Mouse (Mus musculus) left cerebral cortex, postnatal 4 days (tissue): ENCODE measurements around the gene Hs3st4. TPM values are rescaled to one million over a fixed set of nuclear protein-coding genes. Genes with fewer than 3 reads are reported as not detected.

Experiments used
- DNase-seq: peaks from one replicate; pipeline ENCODE4 v3.0.0-alpha.2; 2022
- intact Hi-C: fragments of 180-260 bp; cut with DNase I; formaldehyde crosslinking; loops from one replicate; pipeline ENCODE4 v1.15.1; 2025
- total RNA-seq, 2 experiments: library from RNA; stranded (reverse); gene quantifications; 2 replicates each; pipeline ENCODE4 v1.2.3; 2021

Hs3st4 gene
- total RNA-seq, 2 experiments from 2014 or later: 48.9 to 52.0 TPM

DNA sequence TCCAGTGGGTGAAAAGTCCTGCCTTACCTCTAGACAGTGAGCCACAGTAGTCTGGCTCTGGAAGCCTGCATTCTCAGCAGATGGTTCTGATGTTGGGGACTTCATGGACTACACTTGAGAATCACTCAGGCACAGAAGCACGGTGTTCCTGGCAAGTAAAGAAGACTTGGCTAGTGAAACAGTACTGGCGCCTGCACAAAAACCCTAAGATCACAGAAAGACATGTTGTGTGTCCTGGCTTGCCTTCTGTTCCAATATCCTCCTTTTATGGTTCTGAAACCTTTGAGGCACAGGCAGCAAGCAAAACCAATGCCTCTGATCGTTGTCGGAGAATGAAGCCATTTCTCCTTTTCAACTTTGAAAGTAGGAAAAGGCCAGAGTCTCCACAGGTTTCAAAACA is 336.8 kb downstream of the Hs3st4 start:
- intact Hi-C loops: no loop called here
- peak; percentile 56 for DNase-seq

- intact Hi-C loops: no loop called here
- no peak for DNase-seq
Observed at GRCm38 (mm10) chr7:124335635-124336034, 353.0 kb downstream of the Hs3st4 start.

GRCm38 (mm10) chr7:124341510-124341909 is 358.8 kb downstream of the Hs3st4 start:
- DNase-seq: no peak
- intact Hi-C loops: no loop called here

DNA sequence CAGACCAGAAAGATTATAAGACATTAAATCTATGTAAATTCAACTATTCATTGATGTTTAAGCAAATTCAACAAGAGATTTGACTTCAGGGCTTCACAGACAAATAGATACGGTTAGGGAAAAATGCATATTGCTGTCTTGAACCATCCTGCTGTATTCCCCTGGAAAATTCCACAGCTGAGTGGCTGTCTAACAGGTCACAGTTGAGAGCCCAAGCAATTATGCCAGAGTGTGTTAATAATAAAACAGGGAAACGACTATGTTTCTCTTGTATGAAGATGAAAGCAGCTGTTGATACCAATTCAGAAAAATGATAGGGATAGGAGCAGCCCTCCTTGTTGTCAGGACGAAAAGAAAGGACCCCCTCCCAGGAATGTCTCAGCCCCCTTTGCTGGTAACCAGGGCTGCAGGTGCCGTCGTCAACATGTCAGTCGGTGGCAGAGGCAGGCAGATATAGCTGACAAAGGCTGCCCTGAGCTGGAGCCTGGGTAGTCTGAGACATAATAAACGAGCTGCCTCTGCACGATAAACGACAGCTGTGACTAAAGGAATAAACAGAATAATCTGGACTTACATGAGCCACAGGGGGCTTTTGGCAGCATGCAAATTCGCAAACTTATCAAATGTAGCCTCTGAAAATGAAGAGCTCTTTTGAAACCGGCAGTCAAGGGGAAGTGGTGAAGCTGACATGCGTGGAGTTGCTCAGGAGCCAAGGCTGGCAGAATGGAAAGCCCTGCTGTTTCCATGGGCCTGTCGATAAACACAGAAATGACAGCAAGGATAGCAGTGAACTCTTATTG is 364.7 kb downstream of the Hs3st4 start:
- peak; percentile 46 for DNase-seq
- intact Hi-C loops: no loop called here

DNA sequence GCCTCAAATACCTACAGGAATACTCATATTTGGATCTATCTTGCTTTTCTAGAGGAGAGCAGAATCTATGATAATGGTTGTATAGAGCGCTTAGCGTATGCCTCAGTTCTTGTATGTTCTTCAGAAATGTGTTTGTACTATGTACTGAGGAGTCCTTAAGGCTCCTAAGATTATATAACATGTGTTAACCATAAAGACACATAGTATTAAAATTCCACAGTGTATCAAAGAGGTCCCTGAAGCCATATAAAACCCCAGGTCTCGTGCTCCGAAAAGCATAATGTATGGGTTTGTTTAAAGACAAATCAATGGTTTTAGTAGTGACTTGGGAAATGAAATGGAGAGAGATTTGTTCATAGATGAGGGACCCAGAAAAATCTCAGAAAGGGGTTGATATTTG is 371.4 kb downstream of the Hs3st4 start:
- intact Hi-C loops: no loop called here

GRCm38 (mm10) chr7:124358068-124358467 is 375.4 kb downstream of the Hs3st4 start:
- DNase-seq: no peak
- intact Hi-C loops: no loop called here

More for the DNA sequence above, 371.4 kb downstream of the Hs3st4 start:
- DNase-seq: no peak

DNA sequence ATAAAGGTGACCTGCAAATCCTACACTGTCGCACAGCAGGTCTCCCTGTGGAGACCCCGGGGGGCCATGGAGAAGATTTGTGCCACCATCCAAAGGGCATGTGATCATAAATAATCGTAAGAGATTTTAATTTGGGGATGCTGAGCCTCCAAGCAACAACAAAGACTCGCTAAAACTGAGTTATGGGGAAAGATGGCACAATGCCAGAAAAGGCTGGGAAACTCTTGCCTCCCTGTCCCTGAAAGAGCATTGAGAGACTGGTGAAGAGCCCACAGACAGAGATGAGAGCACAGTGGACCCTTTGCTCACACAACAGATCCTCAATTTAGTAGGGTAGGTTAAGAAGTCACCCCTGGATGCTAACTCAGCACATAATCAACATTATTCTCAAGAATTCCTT is 377.2 kb downstream of the Hs3st4 start:
- intact Hi-C loops: no loop called here

DNA sequence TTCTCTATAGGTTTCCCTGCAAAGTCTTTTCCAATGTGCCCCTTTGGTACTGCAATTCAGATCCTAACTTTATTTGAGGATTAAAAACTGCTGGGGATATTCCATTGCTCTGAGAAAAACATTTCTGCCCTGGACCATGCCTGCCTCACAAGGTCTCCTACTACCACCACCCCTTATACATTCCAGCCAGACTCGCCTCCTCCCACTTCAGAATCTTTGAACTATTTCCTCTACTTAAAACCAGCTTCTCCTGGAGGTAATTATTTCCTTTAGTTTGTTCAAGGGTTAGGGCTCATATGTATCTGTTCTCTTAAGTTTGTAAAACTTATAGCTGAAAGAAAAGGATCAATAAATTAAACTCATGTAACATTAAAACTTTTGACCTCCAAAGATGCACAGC is 389.6 kb downstream of the Hs3st4 start:
- no peak for DNase-seq
- intact Hi-C loops: no loop called here

More for the DNA sequence above, 377.2 kb downstream of the Hs3st4 start:
- no peak for DNase-seq

DNA sequence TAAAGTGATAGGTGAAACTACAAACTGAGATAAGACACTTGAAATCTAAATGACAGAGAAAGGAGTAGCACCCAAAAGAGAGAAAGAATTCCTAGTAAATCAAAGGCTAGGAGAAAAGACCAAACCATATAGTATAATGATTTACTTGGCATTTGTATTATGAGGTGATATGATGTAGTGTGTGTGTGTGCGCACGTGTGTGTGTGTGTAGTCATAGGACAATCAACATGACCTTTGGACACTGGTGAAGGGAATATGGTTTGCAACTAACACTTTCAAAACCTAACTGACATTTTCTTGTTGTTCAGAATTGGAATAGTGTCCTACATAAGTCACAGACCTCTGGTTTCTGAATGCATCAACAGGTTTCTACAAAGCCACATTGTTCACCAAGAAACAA is 390.0 kb downstream of the Hs3st4 start:
- intact Hi-C loops: no loop called here
- DNase-seq: no peak

DNA sequence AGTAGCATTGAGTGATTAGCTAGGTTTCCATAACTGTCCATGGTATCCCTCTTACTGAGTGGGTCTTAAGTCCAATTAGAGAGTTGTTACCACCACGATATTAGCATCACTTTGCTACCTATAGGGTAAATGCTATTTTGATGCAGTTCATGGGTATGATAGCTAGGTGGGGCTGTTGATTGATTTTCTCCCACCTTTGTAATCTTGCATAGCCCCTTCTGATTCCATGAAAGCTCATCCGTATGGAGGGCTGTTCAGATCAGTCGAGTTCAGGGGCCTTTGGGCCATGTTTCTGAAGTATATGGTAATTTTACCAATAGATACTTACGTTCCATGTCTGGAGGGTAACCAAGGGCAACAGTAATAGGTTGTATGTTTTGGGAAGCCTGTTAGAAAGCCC is 400.8 kb downstream of the Hs3st4 start:
- intact Hi-C loops: no loop called here
- DNase-seq: no peak

GRCm38 (mm10) chr7:124399184-124399583 is 416.5 kb downstream of the Hs3st4 start:
- DNase-seq: no peak
- intact Hi-C loops: no loop called here

GRCm38 (mm10) chr7:124426951-124427350 is 444.3 kb downstream of the Hs3st4 start:
- DNase-seq: peak; percentile 37
- intact Hi-C loops: no loop called here
